Mouse (Mus musculus) ES-E14 (cell line): Measurements from ENCODE around the gene Pkp1. TPM values are rescaled to one million over a fixed set of nuclear protein-coding genes. Genes with fewer than 3 reads are reported as not detected.
A peak's percentile ranks its signal among the peaks of the same experiment; 100 is the strongest.

Experiments used
- DNase-seq: peaks from one replicate; pipeline ENCODE4 v3.0.0-alpha.2; 2013; ENCODE audit warnings: low read depth, low spot score
- H3K27ac ChIP-seq: 2 replicates; pipeline ENCODE4 v1.5.1; 2012; ENCODE audit warnings: low read depth, mild to moderate bottlenecking, low read length, moderate library complexity, mixed read lengths; ENCODE audit not compliant: poor library complexity, insufficient read depth, severe bottlenecking
- H3K36me3 ChIP-seq: 2 replicates; pipeline ENCODE4 v1.6.1; 2012; ENCODE audit warnings: mild to moderate bottlenecking, low read length, moderate library complexity, mixed read lengths; ENCODE audit not compliant: control insufficient read depth, poor library complexity, insufficient read depth, severe bottlenecking
- H3K4me1 ChIP-seq, 2 experiments: fragments of 150-350 bp in 1 of 2; sonication (generic) in 1 of 2; 2 replicates each; pipeline ENCODE4 v1.6.1; 2012; ENCODE audit warnings: low read length in 2 of 2, mild to moderate bottlenecking in 1 of 2, mixed read lengths in 1 of 2; ENCODE audit not compliant: control insufficient read depth in 2 of 2, insufficient read depth in 2 of 2, poor library complexity in 1 of 2
- H3K4me3 ChIP-seq, 2 experiments: fragments of 150-350 bp in 1 of 2; sonication (generic) in 1 of 2; 2 replicates each; pipeline ENCODE4 v1.5.1; 2012; ENCODE audit warnings: low read length in 2 of 2, low read depth in 1 of 2, mild to moderate bottlenecking in 1 of 2, mixed read lengths in 1 of 2; ENCODE audit not compliant: insufficient read depth in 1 of 2, poor library complexity in 1 of 2, severe bottlenecking in 1 of 2
- H3K9ac ChIP-seq: 2 replicates; pipeline ENCODE4 v1.6.1; 2012; ENCODE audit warnings: low read depth, mild to moderate bottlenecking, low read length, mixed read lengths; ENCODE audit not compliant: poor library complexity, insufficient read depth, severe bottlenecking
- H3K9me3 ChIP-seq: fragments of 150-350 bp; sonication (generic); 2 replicates; pipeline ENCODE4 v1.6.1; 2012; ENCODE audit warnings: low read depth, mild to moderate bottlenecking, low read length; ENCODE audit not compliant: control insufficient read depth, insufficient read depth
- CHD2 ChIP-seq: IDR thresholded peaks from 2 replicates; pipeline ENCODE4 v1.6.1; 2014; ENCODE audit warnings: mild to moderate bottlenecking, low read depth, low read length, inconsistent platforms
- HCFC1 ChIP-seq: IDR thresholded peaks from 2 replicates; pipeline ENCODE4 v1.6.1; 2012; ENCODE audit warnings: low read length, inconsistent platforms, borderline replicate concordance; ENCODE audit not compliant: insufficient read depth
- MAFK ChIP-seq: IDR thresholded peaks from 2 replicates; pipeline ENCODE4 v1.6.1; 2014; ENCODE audit warnings: mild to moderate bottlenecking, low read depth, low read length, inconsistent platforms; ENCODE audit not compliant: insufficient read depth
- ZC3H11A ChIP-seq: IDR thresholded peaks from 2 replicates; pipeline ENCODE4 v1.6.1; 2012; ENCODE audit warnings: low read depth, mild to moderate bottlenecking, inconsistent platforms, low read length, borderline replicate concordance
- ZNF384 ChIP-seq: IDR thresholded peaks from 2 replicates; pipeline ENCODE4 v1.6.1; 2012; ENCODE audit warnings: low read depth, low read length, inconsistent platforms
- in situ Hi-C, 2 experiments: fragments of 600-800 bp; cut with MboI; formaldehyde crosslinking; loops; one replicate each; pipeline ENCODE4 v1.15.1; 2025; ENCODE audit warnings: low sequenced_read_pairs in 2 of 2, inconsistent platforms in 1 of 2; ENCODE audit not compliant: unreplicated experiment in 2 of 2
- total RNA-seq: library from RNA; depleted of rRNA; stranded (reverse); fragments of 300-350 nt; gene quantifications from 2 replicates; pipeline ENCODE4 v1.2.3, GENCODE M21; 2012

Gene Pkp1
- total RNA-seq, 1 experiment: 0.09 TPM

DNA sequence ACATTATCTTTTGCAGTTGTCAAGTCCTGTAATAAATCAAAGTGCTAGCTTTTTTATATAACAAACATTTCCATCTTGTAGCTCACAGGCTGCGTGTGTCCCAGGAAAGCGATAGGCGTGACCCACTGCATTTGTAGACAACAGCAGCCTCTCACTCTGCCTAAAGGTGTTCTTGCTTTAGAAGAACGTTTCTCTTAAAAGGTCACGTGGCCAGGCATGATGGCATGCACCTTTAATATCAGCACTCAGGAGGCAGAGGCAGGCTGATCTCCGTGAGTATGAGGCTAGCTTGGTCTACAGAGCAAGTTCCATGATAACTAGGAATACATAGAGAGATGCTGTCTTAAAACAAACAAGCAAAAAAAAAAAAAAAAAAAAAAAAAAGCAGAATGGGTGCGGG lies 60.5 kb downstream of the Pkp1 start:
- peaks cover 2 to 14% of the 10 kb centered on the region in 2 experiments; a peak in 2 of 4 replicates for H3K4me1 ChIP-seq
- no peak overlapping the region for H3K9ac ChIP-seq
- in situ Hi-C loops: no loop called here
- no peak overlapping the region for H3K27ac ChIP-seq
- H3K4me3 ChIP-seq: no peak overlapping the region
- TF ChIP-seq ZNF384 (no peak), MAFK (no peak), CHD2 (no peak), ZC3H11A (no peak), HCFC1 (no peak)
- H3K9me3 ChIP-seq: no peaks in the 10 kb centered on the region
- H3K36me3 ChIP-seq: no peaks in the 10 kb centered on the region
- no peak for DNase-seq

DNA sequence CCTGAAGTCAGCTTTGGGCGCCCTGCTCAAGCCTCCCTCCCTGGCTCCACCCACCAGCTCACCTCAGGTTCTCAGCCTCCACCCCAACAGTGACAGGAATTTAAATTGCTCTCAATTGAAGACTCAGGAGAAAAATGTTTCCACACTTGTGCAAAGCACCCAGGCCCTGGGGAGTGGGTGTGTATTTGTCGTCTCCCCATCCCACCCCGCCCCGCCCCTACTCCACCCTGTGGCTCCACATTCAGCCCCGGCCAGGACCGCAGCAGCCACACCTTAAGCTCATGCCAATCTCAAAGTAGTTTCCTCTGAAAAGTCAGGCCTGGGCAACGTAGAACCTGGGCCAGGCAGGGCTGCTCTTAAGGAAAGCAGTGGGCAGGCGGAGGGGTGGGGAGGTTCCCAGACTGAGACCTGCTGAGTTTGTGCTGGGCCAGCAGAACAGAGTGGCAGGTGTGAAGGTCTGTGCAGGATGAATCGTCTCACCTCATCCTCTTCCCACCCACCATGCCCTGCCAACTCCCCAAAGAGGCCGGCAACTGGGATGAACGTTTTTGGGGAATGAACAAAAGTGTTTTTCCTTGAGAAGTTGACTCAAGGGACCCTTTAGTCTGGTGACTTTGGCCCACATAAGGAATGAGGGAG lies 61.8 kb downstream of the Pkp1 start:
- DNase-seq: peak; percentile 31
- in situ Hi-C loops: no loop called here
- no peaks in the 10 kb centered on the region for H3K36me3 ChIP-seq
- TF ChIP-seq CHD2: no peak
- TF ChIP-seq MAFK: no peak
- TF ChIP-seq ZC3H11A: no peak
- TF ChIP-seq ZNF384: no peak
- TF ChIP-seq HCFC1: no peak
- no peak overlapping the region for H3K9ac ChIP-seq
- no peak overlapping the region for H3K4me3 ChIP-seq
- peaks cover 2 to 14% of the 10 kb centered on the region in 2 experiments; a peak in 2 of 4 replicates for H3K4me1 ChIP-seq
- no peak overlapping the region for H3K27ac ChIP-seq
- no peaks in the 10 kb centered on the region for H3K9me3 ChIP-seq

DNA sequence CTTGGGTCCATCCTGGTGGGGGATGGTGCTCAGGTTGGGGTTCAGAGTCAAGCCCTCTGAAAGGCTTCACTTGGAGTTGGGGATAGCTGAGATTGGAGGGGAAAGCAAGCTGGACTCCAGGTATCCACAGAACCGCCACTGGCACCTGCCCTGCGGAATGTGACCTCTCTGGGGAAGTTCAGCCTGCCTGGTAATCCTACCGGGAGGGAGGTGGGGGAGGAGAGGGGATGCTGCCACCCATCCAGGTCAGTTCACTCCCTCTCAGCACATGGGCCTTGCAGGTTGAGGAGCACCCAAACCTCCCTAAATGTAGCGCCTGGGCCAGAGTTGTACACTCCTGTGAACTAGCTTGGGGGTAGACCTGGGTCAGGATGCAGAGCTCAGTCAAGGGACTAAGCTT lies 62.9 kb downstream of the Pkp1 start:
- no peak overlapping the region for H3K9ac ChIP-seq
- H3K4me3 ChIP-seq: no peak overlapping the region
- H3K9me3 ChIP-seq: no peaks in the 10 kb centered on the region
- in situ Hi-C loops: no loop called here
- H3K27ac ChIP-seq: no peak overlapping the region; the same call in 1 of the 2 replicates
- no peak for DNase-seq
- TF ChIP-seq ZC3H11A: no peak
- TF ChIP-seq ZNF384: no peak
- TF ChIP-seq MAFK: no peak
- TF ChIP-seq CHD2: no peak
- peaks cover 2 to 14% of the 10 kb centered on the region in 2 experiments; a peak in 2 of 4 replicates for H3K4me1 ChIP-seq
- H3K36me3 ChIP-seq: no peaks in the 10 kb centered on the region

DNA sequence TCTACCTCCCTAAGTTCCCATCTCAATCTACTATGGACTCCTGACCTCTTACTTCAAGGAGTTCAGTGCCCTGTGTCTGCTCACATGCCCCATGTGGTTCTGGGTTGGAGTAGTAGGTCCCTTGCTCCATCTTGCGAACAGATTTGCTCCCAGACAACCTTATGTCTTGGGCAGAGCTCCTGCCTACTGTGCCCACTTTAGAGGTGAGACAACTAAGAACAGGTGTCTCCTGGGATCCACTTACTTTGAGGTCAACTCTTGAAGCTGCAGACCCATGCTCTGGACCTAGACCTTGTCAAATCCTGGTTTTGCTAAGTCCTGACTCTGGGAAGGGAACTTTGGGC lies 63.7 kb downstream of the Pkp1 start:
- no peaks in the 10 kb centered on the region for H3K9me3 ChIP-seq
- no peak overlapping the region for H3K27ac ChIP-seq
- no peaks in the 10 kb centered on the region for H3K36me3 ChIP-seq
- TF ChIP-seq HCFC1 (no peak), ZC3H11A (no peak), ZNF384 (no peak), CHD2 (no peak), MAFK (no peak)
- H3K4me1 ChIP-seq: peaks cover 2 to 14% of the 10 kb centered on the region in 2 experiments; a peak in 2 of 4 replicates
- in situ Hi-C loops: no loop called here
- H3K4me3 ChIP-seq: no peak overlapping the region
- H3K9ac ChIP-seq: no peak overlapping the region
- DNase-seq: no peak
